Mouse (Mus musculus) heart, postnatal 10 days (tissue): Measurements from ENCODE around the gene Fam84b. TPM values are rescaled to one million over a fixed set of nuclear protein-coding genes. Genes with fewer than 3 reads are reported as not detected.

Experiments
- DNase-seq, 2 experiments: peaks; one replicate each; pipeline ENCODE4 v3.0.0; 2021
- intact Hi-C: fragments of 180-260 bp; cut with DNase I; formaldehyde crosslinking; loops from one replicate; pipeline ENCODE4 v1.15.1; 2025
- total RNA-seq, 2 experiments: library from RNA; stranded (reverse); gene quantifications; 2 replicates each; pipeline ENCODE4 v1.2.3; 2021

Fam84b gene
- total RNA-seq, 2 experiments from 2014 or later = 6.7 to 10.5 TPM

DNA sequence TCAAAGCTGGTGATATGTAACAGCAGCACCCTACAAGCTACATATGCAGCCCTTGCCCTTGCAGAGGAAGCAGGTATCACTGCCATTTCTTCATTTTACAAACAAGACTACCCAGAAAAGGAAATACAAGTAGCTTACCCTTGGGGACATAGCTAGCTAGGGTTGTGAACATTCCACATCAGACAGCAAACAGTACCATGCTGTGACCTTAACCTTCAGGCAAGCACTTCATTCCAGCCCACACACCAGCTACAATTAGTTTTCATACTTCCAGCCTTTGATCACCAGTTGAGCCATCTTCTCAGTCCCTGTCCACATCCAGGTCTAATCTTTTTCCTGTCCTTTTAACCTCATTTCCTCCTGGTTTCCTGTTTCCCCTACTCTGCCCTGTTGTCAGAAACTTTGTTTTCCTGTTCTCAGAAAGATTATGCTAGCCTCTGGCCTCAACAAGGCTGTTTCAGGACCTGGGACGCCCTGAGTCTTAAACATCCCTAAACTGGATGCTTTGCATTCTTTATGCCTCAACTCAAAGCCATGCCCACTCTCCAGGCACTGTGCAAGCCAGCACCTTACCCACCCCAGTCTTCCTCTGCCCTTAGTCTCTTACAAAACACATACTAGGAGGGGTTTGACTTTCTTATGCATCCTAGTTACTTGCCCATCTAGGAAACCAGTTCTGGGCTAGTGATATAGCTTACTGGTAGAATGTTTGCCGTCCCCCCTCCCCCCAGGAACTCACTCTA lies 19.9 kb downstream of the Fam84b start:
- intact Hi-C loops = no loop called here
- DNase-seq = no peak

DNA sequence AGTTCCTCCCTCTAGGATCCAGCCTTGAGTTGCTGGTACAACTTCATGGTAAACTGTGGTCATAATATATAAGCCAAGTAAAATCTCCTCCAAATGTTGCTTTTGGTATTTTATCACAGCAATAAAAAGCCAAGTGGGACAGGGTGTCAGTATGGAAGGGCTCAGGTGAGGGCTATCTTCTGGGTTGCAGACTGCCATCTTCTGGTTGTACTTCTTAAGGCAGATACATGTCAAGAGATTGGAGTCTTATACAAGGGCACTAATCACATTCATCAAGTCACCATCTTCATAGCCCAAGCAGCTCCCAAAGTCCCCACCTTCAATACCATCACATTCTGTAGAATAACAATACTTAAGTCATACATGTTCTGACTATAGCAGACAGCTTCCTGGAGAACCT lies 21.0 kb downstream of the Fam84b start:
- intact Hi-C loops = no loop called here
- DNase-seq = no peak

DNA sequence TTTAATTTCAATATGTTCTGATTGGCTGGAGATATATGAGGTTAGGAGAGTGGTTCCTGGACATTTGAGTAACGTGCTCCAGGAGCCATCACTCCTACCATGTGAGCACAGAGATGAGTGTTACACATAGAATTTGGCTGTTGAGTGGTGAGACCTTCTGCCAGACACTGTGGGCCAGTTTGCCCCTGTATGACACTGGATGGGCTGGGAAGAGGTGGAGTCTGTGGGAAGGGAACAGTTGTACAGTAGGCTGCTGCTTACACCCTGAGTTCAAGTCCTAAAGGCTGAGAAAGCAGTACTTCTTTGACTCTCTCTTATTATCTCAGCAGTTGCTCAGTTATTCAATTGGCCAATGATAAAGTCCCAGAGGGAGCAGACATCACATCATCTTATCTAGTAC lies 27.4 kb downstream of the Fam84b start:
- no peak for DNase-seq
- intact Hi-C loops = no loop called here

DNA sequence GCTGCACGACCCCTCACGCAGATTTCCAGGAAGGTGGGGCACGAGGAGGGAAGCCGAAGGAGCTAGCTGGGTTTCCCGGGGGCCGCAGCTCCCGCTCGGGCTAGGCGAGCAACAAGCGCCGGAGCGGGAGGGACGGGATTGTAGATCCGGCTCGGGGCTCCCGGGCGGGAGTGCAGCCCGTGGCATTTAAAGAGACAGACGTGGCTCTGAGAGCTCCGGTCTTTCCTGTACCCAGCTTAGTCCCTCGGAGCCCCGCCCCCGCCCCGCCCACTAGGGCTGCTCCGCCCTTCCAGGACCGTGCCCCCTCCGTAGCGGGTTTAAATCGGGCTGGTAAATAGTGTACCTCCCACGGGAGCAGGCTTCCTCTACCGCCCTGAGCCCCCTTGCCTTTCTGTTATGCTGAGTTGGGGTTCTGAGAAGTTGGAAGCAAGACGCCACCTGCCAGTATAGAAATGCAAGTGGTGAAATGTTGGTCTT lies 28.8 kb downstream of the Fam84b start:
- intact Hi-C loops = loop anchor here (2.0 to 5.0 kb wide), 4 partner anchors 14 to 273 kb away; no protein-coding TSS in a partner anchor
- DNase-seq = peak; percentile 89 to 90

DNA sequence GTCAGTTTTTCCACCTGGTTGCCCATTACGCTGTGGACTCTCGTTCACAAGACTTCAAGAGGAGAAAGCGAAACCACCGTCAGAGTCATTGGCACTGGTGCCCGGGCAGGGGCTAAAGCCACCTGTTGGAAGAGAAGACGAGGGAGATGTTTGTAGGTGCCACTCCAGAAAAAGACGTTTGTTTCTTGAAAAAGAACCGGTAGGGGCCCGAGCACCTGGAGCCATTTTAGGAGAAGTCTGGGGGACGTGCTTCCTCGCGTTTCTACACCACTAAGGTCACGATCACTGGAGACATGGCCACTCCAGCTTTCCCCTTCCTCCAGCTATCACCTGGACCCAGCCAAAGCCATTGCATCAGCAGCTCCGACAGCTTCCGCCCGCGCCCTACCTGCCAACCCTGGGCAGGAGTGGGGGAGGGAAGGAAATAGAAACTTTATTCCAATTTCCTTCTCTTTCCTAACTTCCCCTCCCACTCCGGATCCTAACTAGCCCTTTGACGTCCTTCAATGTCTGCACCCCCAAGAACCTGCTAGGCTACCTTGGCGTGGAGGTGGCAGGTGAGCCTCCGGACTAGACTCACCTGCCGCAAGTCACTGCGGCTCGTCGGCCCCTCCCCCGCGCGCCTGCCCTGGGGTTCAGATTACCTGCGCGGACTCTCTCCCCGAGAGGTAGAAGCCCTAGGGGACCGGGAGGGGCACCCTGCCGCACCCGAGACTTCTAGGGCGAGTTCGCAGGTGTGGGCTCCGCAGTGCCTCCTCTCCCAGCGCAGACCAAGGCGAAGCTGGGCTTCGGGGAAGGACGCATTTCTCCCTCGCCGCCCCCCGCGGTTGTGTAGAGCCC lies 29.5 kb downstream of the Fam84b start:
- intact Hi-C loops = loop anchor here (2.0 to 5.0 kb wide), 6 partner anchors 15 to 727 kb away; no protein-coding TSS in a partner anchor
- DNase-seq = peak; percentile 42 to 45

DNA sequence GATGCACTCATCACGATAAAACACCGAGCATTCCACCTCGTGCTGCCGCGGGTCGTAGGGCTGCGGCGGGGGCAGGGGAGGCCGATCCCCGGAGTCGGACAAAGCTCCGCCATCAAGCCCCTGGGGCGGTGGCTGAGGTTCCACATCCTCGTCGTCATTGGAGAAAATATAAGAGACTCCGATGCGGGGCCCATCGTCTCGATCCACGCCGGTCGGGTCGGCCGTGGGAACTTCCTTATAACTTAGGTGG lies 30.0 kb downstream of the Fam84b start:
- no peak for DNase-seq

DNA sequence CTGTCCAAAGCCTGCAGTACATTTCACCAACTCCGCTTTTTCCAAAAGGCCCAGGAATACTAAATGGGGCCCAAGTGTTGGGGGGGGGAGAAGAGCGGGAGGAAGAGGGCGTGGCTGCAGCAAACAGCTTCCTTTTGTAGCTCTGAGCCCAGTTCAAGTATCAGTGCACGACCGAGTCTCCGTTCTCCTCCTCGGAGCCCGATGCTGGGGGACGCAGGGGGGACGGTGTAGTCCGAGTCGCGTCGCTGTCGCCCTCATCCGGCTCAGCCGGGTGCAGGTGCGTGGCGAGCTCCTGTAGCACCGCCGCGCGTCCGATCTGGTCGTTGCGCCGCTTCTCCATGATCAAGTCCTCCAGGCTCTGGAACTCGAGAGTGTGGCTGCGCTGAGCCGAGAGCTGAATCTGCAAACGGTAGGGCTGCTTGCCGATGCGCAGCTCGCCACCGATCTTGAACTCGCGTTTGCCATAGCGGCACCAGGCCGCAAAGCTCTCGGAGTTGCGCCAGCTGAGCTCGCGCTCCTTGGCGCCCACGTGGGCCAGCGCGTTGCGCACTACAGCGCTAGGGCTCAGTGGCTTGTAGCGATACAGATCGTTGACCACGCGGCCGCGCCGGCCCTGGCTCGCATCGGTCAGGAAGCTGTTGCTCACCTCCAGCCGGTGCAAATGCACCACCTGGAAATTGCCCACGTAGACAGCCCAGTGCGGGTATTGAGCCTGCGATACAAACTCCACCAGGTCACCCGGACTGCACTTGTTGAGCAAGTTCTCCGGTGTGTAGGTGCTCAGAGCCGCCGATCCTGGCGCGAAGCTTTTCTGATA lies 30.6 kb downstream of the Fam84b start:
- DNase-seq = peak; percentile 77 to 79

More for the DNA sequence above, 30.0 kb downstream of the Fam84b start:
- intact Hi-C loops = loop anchor here (2.0 to 5.0 kb wide), 5 partner anchors 61 to 727 kb away; no protein-coding TSS in a partner anchor

DNA sequence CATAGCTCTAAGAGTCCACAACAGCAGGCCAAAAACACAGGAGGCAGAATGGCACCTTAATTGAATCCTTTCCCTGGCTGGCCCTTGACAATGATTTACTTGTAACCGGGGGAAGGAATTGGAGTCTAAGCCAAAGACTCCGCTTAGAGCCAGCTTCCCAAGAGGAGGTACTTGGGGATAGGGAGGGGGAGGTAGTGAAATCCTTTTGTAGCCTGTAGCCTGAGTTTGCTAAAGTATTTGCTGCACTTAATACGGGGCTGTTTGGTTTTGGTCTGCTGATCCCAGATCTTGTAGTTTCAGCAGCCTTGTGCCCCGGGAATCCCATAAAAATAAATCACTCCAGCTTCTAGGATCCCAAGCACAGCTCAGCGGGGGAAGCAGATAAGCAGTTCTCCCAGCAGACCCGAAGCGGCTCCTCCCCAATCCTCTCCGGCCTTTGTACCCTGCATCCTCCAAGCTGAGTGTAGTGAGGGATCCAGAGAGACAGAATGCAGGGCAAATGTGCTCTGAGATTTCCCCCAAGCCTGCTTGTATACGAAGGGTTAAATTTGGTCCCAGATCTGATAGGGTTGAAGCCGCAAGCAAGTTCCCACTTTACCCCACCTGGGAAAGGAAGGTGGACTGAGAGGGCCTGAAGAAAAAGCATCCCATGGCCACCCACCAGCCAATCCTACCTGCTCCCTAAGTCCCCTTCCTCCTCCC lies 31.3 kb downstream of the Fam84b start:
- DNase-seq = peak; percentile 26 to 36
- intact Hi-C loops = loop anchor here (2.0 to 5.0 kb wide), 5 partner anchors 60 to 725 kb away; no protein-coding TSS in a partner anchor

More for the DNA sequence above, 30.6 kb downstream of the Fam84b start:
- intact Hi-C loops = loop anchor here (2.0 to 5.0 kb wide), 5 partner anchors 61 to 726 kb away; no protein-coding TSS in a partner anchor

DNA sequence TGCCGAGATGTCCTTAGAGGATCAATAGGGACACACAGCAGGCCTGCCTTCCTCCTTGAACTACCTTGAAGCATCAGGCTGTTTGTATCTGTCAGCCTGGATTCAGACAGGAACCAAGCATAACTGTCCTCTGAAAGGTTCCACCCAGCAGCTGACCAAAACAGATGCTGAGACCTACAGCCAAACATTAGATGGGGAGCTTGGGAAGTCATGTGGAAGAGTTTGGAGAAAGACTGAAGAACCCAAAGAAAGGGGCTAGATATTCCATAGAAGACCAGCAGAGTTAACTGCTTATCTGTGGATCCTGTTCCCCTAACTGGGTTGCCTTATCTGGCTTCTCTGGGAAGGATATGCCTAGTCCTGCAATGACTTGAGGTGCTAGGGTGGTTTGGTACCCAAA lies 35.1 kb downstream of the Fam84b start:
- intact Hi-C loops = no loop called here
- DNase-seq = no peak

DNA sequence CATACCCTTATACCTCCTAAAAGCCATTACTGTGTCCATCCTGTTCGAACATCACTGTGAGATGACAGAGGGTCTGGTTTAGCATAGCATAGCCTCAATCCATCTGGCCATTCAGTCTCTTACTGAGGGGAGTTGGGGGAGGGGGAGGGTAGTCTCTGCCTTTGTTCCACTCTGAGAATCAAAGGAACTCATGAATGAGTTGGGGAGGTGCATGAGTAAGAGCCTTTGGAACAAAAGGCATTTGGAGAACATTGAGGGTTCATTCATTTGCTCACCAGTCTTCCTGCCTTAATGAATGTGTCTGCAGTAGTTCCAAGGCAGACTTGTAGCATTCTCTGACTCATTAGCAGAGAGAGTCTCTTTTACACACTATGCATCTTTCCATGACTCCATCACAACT lies 37.1 kb downstream of the Fam84b start:
- no peak for DNase-seq
- intact Hi-C loops = no loop called here

DNA sequence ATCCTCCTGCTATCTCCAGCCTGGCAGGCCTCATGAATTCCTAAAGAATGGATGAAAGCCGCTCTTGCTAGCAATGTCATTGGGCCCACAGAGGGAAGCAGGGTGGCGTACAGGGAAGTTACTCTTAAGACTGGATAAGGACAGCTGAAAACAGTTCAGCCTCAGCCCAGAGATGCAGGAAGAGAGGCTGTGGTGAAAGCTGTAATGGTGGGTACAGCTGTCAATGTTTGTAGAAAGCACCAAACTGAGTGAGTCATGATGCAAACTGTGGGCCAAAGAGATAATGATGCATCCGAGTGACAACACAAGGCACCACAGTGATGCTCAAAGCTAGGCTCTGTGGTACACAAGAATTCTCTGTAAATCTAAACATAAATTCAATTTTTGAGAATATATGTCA lies 39.0 kb downstream of the Fam84b start:
- no peak for DNase-seq
- intact Hi-C loops = no loop called here

DNA sequence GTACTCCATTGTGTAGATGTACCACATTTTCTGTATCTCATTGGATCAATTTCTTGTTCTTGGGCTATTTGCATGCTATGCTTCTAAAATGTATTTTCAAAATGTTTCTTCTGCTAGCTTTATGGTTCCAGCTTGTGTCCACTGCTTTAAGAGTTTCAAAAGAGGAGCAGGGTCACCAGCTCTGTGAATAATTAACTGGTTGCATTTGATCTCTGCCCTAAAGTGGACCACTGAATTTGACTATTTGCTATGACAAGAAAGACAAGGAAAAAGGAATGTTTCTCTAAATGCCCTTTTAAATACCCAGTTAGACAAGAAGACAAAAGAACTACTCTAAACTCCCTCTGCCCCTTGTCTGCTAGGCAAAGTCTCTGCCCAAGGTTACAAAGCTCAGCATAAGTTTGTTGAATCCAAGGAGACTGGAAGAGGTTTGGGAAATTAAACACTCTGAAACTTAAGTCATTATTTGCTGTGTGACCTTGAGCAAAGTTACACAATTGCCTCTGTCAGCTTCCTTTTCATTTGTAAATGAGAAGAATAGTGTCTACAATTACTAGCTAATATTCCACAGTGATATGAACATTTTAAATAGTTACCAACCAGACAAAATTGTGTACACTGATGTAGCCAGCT lies 60.4 kb downstream of the Fam84b start:
- DNase-seq = no peak
- intact Hi-C loops = no loop called here

DNA sequence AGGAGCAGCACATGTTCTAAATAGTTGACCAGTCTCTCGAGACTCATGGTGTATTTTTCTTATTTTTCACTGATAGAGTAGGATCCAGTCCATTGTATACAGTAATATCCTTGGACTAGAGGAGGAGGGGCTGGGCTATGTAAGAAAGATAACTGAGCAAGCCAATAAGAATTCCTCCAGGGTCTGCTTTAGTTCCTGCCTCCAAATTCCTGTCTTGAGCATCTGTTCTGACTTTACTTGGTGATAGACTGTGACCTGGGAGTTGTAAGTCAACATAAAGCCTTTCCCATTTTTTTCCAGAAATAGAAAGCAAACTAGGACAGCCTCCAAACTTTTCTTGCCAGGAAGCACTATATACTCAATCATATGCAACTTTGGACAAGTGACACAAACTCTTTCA lies 64.5 kb downstream of the Fam84b start:
- intact Hi-C loops = no loop called here
- no peak for DNase-seq

DNA sequence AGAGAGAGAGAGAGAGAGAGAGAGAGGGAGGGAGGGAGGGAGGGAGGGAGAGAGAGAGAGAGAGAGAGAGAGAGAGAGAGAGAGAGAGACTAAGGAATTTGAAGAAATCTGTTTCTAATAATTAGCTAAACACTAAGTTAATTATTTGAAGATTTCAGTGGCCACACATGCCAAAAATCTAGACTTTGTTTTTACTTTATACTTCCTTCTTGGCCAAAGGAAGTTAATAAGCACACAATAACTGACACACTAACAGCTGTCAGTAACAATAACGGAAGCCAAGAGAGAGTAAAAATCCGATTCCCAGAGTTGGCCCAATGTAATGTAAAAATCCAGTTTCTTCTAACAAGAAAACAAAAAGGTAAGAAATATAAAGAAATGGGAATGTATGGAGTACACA lies 69.8 kb downstream of the Fam84b start:
- no peak for DNase-seq
- intact Hi-C loops = no loop called here

DNA sequence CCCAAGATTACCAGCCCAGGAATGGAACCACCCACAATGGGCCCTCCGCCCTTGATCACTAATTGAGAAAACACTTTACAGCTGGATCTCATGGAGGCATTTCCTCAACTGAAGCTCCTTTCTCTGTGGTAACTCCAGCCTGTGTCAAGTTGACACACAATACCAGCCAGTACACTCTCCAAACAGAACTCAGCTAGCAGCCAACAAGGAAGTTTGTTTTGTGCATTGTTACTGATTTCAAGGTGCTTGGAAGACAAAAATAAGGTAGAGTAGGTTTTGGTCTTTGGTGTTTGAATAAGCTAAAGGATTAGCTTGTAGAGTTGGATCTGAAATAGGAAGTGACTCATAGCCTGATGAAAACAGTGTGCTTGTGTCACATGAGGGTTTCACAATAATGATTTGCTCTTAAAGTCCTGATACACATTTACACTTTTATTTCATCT lies 74.0 kb downstream of the Fam84b start:
- DNase-seq = peak; percentile 4 to 8
- intact Hi-C loops = no loop called here

DNA sequence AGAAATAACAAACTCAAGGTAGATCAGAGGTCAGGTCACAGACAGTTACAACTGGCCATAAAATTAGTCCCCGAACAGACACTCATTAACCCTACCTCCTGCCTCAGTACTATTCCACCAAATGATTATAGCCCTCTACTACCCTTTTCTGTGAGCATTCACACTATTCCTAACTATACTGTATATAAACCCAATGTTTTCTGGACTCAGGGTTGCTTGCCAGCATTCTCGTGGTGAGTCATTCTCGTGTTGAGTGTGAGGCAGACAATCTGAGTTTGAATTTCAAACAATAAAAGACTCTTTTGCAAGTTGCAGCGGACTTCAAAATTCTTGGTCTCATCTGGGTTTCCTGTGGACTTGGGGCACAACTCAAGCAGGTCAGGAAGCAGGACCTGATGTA lies 74.5 kb downstream of the Fam84b start:
- peak in 1 of 2 experiments; percentile 3 for DNase-seq

More for the DNA sequence above, 74.5 kb downstream of the Fam84b start:
- intact Hi-C loops = no loop called here
